Mouse (Mus musculus) neutrophil, adult 5-6 weeks (primary cell): ENCODE data around the gene Surf4. TPM values are rescaled to one million over a fixed set of nuclear protein-coding genes. Genes with fewer than 3 reads are reported as not detected.

Experiments
- ATAC-seq: fragments of 151-379, 151-347 bp; 2 replicates; pipeline ENCODE4 v1.8.0; 2017; ENCODE audit warnings: mild to moderate bottlenecking, moderate TSS enrichment; ENCODE audit not compliant: insufficient number of reproducible peaks, poor library complexity, low FRiP score, severe bottlenecking; ENCODE audit errors: extremely low read depth
- total RNA-seq: library from RNA; stranded (forward); fragments of 200-1000 nt; gene quantifications from 2 replicates; pipeline ENCODE4 v1.2.3, GENCODE M21; 2017

Surf4 gene
- total RNA-seq, 1 experiment from 2014 or later, result 49.6 TPM

GRCm38 (mm10) chr2:26935286-26935685, 1.6 kb upstream of the Surf4 start:
- no peak for ATAC-seq

- no peak for ATAC-seq
Observed at GRCm38 (mm10) chr2:26932473-26933303, 1.0 kb downstream of the Surf4 start.

GRCm38 (mm10) chr2:26930390-26930789, 3.3 kb downstream of the Surf4 start:
- ATAC-seq, result peak; percentile 52

GRCm38 (mm10) chr2:26927745-26928476, 5.8 kb downstream of the Surf4 start:
- ATAC-seq, result no peak

GRCm38 (mm10) chr2:26921784-26922183, 11.9 kb downstream of the Surf4 start:
- no peak for ATAC-seq

GRCm38 (mm10) chr2:26920190-26920855, 13.4 kb downstream of the Surf4 start:
- ATAC-seq, result no peak

- ATAC-seq, result no peak
Observed at GRCm38 (mm10) chr2:26919684-26920083, 14.0 kb downstream of the Surf4 start.

- no peak for ATAC-seq
Observed at GRCm38 (mm10) chr2:26916738-26917137, 17.0 kb downstream of the Surf4 start.

GRCm38 (mm10) chr2:26915927-26916728, 17.6 kb downstream of the Surf4 start, which contains the start of the genes Surf2 and Surf1:
Surf2 (plus strand) TSS chr2:26916367.
Surf1 (minus strand) TSS chr2:26916530.
- peak; percentile 87 for ATAC-seq

- no peak for ATAC-seq
Observed at GRCm38 (mm10) chr2:26914148-26914941, 19.4 kb downstream of the Surf4 start.

- no peak for ATAC-seq
Observed at GRCm38 (mm10) chr2:26913416-26914147, 20.1 kb downstream of the Surf4 start.

- ATAC-seq, result no peak
Observed at GRCm38 (mm10) chr2:26912253-26912770, 21.4 kb downstream of the Surf4 start.

GRCm38 (mm10) chr2:26910994-26911765, 22.5 kb downstream of the Surf4 start:
- no peak for ATAC-seq

- peak; percentile 82 for ATAC-seq
Observed at GRCm38 (mm10) chr2:26910124-26910993, 23.4 kb downstream of the Surf4 start, which contains the start of the genes Med22 and Rpl7a. Med22 (minus strand) TSS chr2:26910677. Rpl7a (plus strand) TSS chr2:26910764.

- ATAC-seq, result no peak
Observed at GRCm38 (mm10) chr2:26909387-26909784, 24.3 kb downstream of the Surf4 start.
